Mouse (Mus musculus) liver, adult 2 months (tissue): ENCODE measurements around the gene Wipf2.

Source experiments
- CTCF ChIP-seq: fragments of 200-500 bp; IDR thresholded peaks from 2 replicates; pipeline ENCODE4 v1.5.1; 2011; ENCODE audit warnings: low read depth, low read length, control low read depth
- POLR2A ChIP-seq: fragments of 200-500 bp; IDR thresholded peaks from 2 replicates; pipeline ENCODE4 v1.6.1; 2011; ENCODE audit warnings: low read length, control low read depth; ENCODE audit not compliant: insufficient read depth; ENCODE audit errors: extremely low read depth

DNA sequence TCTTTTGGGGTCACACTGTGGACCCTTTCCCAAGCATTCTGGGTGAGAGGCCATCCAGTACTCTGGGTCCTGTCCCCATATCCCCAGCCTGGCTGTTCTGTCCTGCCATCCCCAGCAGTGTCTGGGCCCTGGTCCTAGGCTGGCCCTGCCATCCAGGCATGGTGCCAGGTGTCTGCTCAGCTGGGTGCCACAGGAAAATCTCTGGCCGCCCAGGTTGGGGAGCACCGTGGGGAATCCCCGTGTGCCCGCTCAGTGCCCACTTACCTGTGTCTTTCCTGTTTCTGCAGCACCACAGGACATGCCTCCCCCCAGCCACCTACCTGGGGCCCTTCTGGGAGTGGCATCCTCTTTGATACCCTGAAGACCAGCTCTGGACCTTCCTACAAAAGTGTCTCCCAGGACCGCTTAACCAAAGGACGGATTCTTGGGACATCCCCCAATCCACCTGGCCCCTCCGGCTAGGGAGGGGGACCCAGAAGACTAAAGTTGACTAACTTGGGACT is 86.6 kb downstream of the Wipf2 start:
- TF ChIP-seq CTCF (no peak), POLR2A (no peak)
